8 mouse cellular contexts compared by ENCODE assay signal in genomic region chr11:79919685-79920504, GRCm38 (mm10). TPM values are rescaled to one million over a fixed set of nuclear protein-coding genes. Genes with fewer than 3 reads are reported as not detected.
DNase-seq lines count a peak whose midpoint lies in the region; ATAC-seq lines count a peak whose summit lies in the region.

No protein-coding gene starts in this region.

- no peaks in the 10 kb centered on the region for H3K36me3 ChIP-seq in forebrain, embryonic 10.5 days (replicated peaks)
- H3K36me3 ChIP-seq in forebrain, embryonic 12.5 days (replicated peaks) = no peaks in the 10 kb centered on the region
- no peaks in the 10 kb centered on the region for H3K36me3 ChIP-seq in intestine, embryonic 16.5 days (ENCODE audit: control insufficient read depth, insufficient read depth, low read length)
- no peaks in the 10 kb centered on the region for H3K36me3 ChIP-seq in midbrain, embryonic 16.5 days (ENCODE audit: control insufficient read depth, insufficient read depth, low read length)

- H3K4me3 ChIP-seq in forebrain, embryonic 10.5 days = no peak overlapping the region
- no peak overlapping the region for H3K4me3 ChIP-seq in forebrain, embryonic 12.5 days (replicated peaks)
- no peak overlapping the region for H3K4me3 ChIP-seq in intestine, embryonic 16.5 days (ENCODE audit: low read length)
- no peak overlapping the region for H3K4me3 ChIP-seq in midbrain, embryonic 16.5 days (ENCODE audit: low read depth, low read length)

- peaks cover 11% of the 10 kb centered on the region; the same call in 1 of the 2 replicates for H3K4me1 ChIP-seq in forebrain, embryonic 10.5 days
- H3K4me1 ChIP-seq in forebrain, embryonic 12.5 days = peaks cover 11% of the 10 kb centered on the region
- H3K4me1 ChIP-seq in intestine, embryonic 16.5 days (ENCODE audit: control insufficient read depth, insufficient read depth, low read length) = no peaks in the 10 kb centered on the region
- H3K4me1 ChIP-seq in midbrain, embryonic 16.5 days (ENCODE audit: control insufficient read depth, insufficient read depth, low read length) = no peaks in the 10 kb centered on the region

- no peak; the same call in 1 of the 2 replicates for ATAC-seq in forebrain, embryonic 12.5 days (ENCODE audit: low FRiP score)
- ATAC-seq in intestine, embryonic 16.5 days = peak; percentile 78
- peak; percentile 72 for ATAC-seq in midbrain, embryonic 16.5 days

- intact Hi-C loops in left cerebral cortex, postnatal 25 days (cut with DNase I) = loop anchor here (2.0 to 5.0 kb wide), 3 partner anchors 209 to 335 kb away; no protein-coding TSS in a partner anchor

- WGBS in forebrain, embryonic 10.5 days = 25% methylated on average over 13 of the region's 13 CpGs
- 28% methylated on average over 13 of the region's 13 CpGs for WGBS in forebrain, embryonic 12.5 days
- 16% methylated on average over 13 of the region's 13 CpGs for WGBS in intestine, embryonic 16.5 days
- 26% methylated on average over 13 of the region's 13 CpGs for WGBS in midbrain, embryonic 16.5 days

- no peak overlapping the region for H3K4me2 ChIP-seq in forebrain, embryonic 12.5 days
- no peak overlapping the region; the same call in 1 of the 2 replicates for H3K4me2 ChIP-seq in intestine, embryonic 16.5 days (ENCODE audit: low read depth, low read length)
- H3K4me2 ChIP-seq in midbrain, embryonic 16.5 days (ENCODE audit: low read length) = no peak overlapping the region

- no peak overlapping the region for H3K9ac ChIP-seq in forebrain, embryonic 12.5 days
- H3K9ac ChIP-seq in intestine, embryonic 16.5 days (ENCODE audit: low read depth, low read length) = no peak overlapping the region
- no peak overlapping the region for H3K9ac ChIP-seq in midbrain, embryonic 16.5 days (ENCODE audit: low read depth, low read length)

- H3K9me3 ChIP-seq in forebrain, embryonic 10.5 days = no peaks in the 10 kb centered on the region
- no peaks in the 10 kb centered on the region for H3K9me3 ChIP-seq in forebrain, embryonic 12.5 days
- no peaks in the 10 kb centered on the region for H3K9me3 ChIP-seq in intestine, embryonic 16.5 days (ENCODE audit: control insufficient read depth, low read length)
- no peaks in the 10 kb centered on the region for H3K9me3 ChIP-seq in midbrain, embryonic 16.5 days (replicated peaks; ENCODE audit: control insufficient read depth, low read length, poor library complexity, severe bottlenecking)

- no peak overlapping the region for H3K27ac ChIP-seq in forebrain, embryonic 10.5 days
- no peak overlapping the region for H3K27ac ChIP-seq in forebrain, embryonic 12.5 days
- no peak overlapping the region for H3K27ac ChIP-seq in intestine, embryonic 16.5 days (ENCODE audit: low read length)
- no peak overlapping the region for H3K27ac ChIP-seq in midbrain, embryonic 16.5 days (ENCODE audit: low read length)

- peak; percentile 79 for DNase-seq in forebrain, embryonic 10.5 days (ENCODE audit: extremely low spot score, low spot score)
- DNase-seq in cerebellum, postnatal 4 days (ENCODE audit: low spot score in 2 of 2) = peak; percentile 78 to 89
- DNase-seq in gastrocnemius, postnatal 10 days = peak; percentile 82
- peak; percentile 83 to 87 for DNase-seq in left cerebral cortex, postnatal 25 days (ENCODE audit: low spot score in 2 of 2)
- peak; percentile 50 to 80 for DNase-seq in spleen, postnatal 10 days (ENCODE audit: low spot score in 2 of 2)

- H3K27me3 ChIP-seq in forebrain, embryonic 10.5 days (ENCODE audit: poor library complexity, severe bottlenecking) = no peaks in the 10 kb centered on the region
- 0 out of 2 replicates have a peak, but pooled peaks cover 3% of the 10 kb centered on the region for H3K27me3 ChIP-seq in forebrain, embryonic 12.5 days
- no peaks in the 10 kb centered on the region for H3K27me3 ChIP-seq in intestine, embryonic 16.5 days (replicated peaks; ENCODE audit: control insufficient read depth, insufficient read depth, low read length)
- no peaks in the 10 kb centered on the region for H3K27me3 ChIP-seq in midbrain, embryonic 16.5 days (ENCODE audit: control insufficient read depth, insufficient read depth, low read depth, low read length)

RNA-seq across cellular contexts. Expression of gene Utp6, which starts 42.3 kb away (rescaled TPM):
- 80.1 and 81.2 TPM in 2 replicates for polyA plus RNA-seq in forebrain, embryonic 10.5 days (2016; fragmentation: Nextera tagmentation; extraction: Ambion mirVana)
- polyA plus RNA-seq in forebrain, embryonic 12.5 days (2016; fragmentation: Nextera tagmentation; extraction: Ambion mirVana) = 74.8 and 77.6 TPM in 2 replicates
- total RNA-seq in gastrocnemius, postnatal 10 days (2021) = 10 to 100 TPM; 29.4 to 36.0 TPM
- 41.5 and 44.7 TPM in 2 replicates for polyA plus RNA-seq in intestine, embryonic 16.5 days (2015; fragmentation: Nextera tagmentation; extraction: Ambion mirVana)
- 10 to 100 TPM; 25.3 to 32.0 TPM for total RNA-seq in left cerebral cortex, postnatal 25 days (2021)
- 39.2 and 46.0 TPM in 2 replicates for polyA plus RNA-seq in midbrain, embryonic 16.5 days (2015; fragmentation: Nextera tagmentation; extraction: Ambion mirVana)
